Mouse (Mus musculus): Measurements from ENCODE around the gene Zfp704.
A peak's percentile ranks its signal among the peaks of the same experiment; 100 is the strongest.

Zfp704 gene

DNA sequence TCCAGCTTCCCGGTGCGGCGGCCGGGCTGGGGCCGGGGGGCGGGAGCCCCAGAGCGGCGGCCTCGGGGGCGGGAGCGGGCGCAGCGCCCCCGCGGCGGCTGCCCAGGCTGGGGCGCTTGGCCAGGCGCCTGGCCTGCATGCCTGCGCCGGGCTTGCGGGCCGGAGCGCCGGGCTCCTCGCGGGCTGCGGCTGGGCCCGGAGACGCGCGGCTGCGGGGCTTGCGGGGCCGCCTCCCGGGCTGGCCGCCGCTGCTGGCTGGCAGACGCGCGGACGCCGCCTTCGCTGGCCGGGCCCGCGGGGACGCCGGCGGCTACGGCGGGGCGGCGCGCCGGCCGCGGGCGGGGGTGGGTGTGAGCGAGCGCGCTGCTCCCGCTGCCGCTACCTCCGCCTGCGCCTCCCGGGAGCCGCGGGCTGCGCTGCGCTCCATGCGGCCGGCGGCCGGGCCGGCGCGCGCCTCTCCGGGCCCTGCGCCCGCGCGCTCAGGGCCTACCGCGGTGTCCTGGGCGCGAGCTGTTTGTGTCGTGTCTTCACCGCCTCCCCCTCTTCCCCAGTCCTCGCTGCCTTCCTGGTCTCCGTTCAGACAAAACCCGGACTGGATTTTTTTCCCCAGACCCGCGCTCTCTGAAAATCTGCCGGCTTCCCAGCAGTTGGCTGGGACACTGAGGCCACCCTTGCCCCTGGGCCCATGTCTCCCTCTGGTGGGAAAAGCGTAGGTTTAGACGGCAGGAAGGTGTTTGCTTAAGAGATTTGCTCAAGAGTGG is at the start of gene Zfp704:
Zfp704 (minus strand) TSS at position 505 of the 761 bp plus-strand sequence.
- DNase-seq = peak; percentile 86

- no peak for DNase-seq
Observed at GRCm38 (mm10) chr3:9633036-9634005, 23.4 kb upstream of the Zfp704 start.

DNA sequence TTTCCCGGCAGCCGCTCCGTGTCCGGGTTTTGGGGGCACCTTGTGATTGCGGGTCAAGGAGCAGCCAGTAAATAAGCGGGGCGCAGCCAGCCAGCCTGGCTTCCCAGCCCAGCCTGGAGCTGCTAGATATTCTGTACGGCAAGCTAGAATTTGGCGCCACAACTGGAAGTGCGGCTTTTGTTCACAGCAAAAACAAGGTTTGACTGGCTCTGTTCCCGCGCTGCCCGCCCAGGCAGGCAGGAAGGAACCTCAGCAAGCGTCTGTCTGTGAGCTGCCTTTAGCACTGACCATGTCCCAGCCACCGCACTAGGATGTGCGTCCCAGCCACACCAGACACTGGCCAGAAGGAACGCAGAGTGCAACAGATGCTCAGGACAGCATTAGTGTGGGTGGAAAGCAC is 20.1 kb upstream of the Zfp704 start:
- DNase-seq = peak; percentile 56

DNA sequence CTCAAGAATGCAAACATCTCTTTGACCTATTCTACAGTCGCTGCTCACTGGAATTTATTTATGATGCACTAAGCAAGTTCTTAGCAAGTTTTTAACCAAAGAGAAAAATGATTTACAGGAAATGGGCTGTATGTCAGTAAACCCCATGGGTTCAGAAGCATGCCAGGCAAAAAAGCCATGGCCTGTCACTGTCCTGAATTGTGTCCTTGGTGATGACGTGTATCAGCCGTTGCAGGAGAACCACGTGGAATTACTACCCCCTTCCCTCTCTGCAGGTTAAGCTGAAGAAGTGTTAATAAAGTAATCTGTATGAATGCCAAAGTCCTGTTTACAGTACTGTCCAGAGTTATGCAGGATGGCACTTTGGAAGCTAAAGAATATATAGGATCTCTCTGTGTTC is 18.2 kb upstream of the Zfp704 start:
- DNase-seq = no peak

GRCm38 (mm10) chr3:9626149-9626548 is 16.3 kb upstream of the Zfp704 start:
- no peak for DNase-seq

DNA sequence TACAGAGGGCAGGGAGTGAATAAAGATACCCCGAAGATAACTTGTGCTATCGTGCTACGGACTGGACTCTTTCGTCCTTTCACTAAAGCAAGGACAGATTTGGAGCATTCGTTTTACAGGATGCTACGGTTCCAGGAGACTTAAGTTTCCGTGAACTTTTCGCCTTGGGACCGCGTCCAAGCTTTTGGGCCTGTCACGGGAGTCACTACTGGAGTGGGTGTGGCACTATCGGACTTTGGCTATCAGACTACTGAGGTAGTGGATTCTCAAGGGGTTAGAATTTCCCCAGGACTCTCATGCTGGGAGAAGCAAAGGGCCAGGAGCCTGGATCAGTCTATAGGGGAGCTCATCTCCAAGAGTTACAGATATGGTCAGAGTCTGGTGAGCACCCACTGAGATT is 10.7 kb upstream of the Zfp704 start:
- DNase-seq = no peak

DNA sequence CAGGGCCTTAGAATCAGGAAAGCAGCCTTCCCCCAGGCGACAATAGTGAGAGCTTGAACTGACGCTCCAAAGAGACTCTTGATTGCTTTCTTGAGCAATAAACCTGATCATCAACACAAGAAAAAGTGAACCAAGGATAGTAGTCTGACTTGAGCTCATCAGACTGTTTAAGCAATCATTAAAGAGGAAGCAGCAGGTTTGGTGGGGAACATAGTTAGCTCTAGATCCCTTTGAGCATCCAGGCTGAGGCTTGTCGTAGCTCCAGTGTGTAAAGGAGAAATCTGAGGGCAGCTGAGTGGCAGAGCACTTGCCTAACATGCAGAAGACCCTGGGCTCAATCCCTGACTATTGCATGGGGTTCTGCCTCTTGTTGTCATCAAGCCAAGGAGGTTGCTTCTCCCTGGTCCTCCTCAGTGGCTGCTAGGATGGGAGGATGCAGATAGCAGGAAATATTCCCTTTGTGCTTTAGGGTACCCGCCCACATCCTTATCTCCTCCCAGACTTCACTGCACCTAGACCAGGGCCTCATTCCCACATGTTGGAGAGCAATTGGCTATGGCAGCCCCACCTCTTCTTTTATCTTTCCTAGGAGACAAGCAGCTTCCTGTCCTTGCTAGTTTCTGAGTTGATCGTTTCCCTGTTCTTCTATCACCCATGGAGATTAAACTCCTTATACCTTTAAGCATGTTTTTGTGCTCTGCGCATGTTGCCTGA is 9.8 kb upstream of the Zfp704 start:
- no peak for DNase-seq

- no peak for DNase-seq
Observed at GRCm38 (mm10) chr3:9617101-9617500, 7.2 kb upstream of the Zfp704 start.

DNA sequence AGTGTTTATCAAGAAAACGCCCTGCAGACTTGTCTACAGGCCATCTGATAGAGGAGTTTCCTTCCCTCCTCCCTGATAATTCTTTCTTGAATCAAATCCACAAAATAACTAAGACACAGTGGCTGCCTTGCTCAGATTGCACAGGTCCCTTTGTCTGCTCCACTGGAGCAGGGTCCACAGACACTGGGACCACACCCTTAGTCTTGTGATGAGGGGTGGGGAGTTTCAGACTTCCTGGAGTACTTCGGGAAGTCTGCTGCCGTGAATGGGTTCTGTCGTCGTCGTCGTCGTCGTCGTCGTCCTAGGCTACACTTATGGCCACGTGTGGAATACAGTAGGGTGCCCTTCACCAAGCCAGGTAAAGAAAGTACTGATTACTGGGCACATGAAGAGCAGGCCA is 4.8 kb upstream of the Zfp704 start:
- no peak for DNase-seq

GRCm38 (mm10) chr3:9614011-9614410 is 4.1 kb upstream of the Zfp704 start:
- no peak for DNase-seq

DNA sequence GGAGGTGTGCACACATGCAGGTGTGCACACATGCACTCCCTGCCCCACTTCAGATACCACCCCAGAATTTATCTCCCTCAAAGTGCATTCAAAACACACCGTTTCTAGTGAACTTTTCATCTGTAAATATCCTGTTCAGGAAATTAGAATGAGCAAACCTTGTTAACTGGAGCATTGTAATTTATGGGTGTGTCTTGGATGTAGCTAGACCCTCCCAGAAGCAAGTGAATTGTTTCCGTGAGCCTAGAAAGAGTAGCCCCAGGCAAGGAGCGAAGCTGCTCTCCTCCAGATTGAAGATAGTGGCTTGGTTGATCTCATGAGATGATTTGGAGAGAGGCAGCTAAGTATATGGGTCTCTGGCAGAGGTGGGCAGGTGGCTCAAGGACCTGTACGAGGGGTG is 1.3 kb upstream of the Zfp704 start:
- DNase-seq = no peak

GRCm38 (mm10) chr3:9610426-9610825 is 541 bp upstream of the Zfp704 start:
- DNase-seq = no peak

DNA sequence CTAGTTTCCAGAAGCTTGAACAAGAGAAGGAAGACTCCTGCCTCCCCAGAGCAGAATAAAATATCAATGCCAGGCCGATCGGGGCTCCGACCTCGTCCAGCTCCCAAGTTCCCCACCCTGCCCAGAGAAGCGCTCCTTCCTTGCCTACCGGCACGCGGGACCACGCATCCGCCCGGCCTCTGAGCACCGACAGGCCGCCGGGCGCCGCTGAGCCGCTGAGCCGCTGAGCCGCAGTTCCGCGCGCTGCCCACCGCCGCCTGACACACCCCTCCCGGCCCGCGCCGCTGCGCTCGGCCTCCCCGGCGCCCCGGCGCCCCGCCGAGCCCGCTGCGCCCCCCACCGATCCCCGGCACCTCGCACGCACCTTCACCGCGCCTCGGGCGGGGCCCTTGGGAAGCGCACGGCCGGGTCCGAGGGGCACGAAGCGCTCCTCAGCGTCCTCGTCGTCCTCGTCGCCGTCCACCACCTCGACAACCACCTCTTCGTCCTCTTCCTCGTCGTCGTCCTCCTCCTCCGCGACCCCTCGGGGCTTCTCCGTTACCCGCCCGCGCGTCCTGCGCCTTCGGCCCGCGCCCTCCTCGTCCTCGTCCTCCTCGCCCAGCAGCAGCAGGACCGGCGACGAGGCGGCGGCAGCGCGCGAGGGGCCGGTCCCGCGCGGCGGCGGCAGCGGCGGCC is 842 bp downstream of the Zfp704 start:
- peak; percentile 42 for DNase-seq

GRCm38 (mm10) chr3:9608441-9608905 is 1.4 kb downstream of the Zfp704 start:
- DNase-seq = peak; percentile 33

GRCm38 (mm10) chr3:9607686-9608085 is 2.2 kb downstream of the Zfp704 start:
- no peak for DNase-seq

DNA sequence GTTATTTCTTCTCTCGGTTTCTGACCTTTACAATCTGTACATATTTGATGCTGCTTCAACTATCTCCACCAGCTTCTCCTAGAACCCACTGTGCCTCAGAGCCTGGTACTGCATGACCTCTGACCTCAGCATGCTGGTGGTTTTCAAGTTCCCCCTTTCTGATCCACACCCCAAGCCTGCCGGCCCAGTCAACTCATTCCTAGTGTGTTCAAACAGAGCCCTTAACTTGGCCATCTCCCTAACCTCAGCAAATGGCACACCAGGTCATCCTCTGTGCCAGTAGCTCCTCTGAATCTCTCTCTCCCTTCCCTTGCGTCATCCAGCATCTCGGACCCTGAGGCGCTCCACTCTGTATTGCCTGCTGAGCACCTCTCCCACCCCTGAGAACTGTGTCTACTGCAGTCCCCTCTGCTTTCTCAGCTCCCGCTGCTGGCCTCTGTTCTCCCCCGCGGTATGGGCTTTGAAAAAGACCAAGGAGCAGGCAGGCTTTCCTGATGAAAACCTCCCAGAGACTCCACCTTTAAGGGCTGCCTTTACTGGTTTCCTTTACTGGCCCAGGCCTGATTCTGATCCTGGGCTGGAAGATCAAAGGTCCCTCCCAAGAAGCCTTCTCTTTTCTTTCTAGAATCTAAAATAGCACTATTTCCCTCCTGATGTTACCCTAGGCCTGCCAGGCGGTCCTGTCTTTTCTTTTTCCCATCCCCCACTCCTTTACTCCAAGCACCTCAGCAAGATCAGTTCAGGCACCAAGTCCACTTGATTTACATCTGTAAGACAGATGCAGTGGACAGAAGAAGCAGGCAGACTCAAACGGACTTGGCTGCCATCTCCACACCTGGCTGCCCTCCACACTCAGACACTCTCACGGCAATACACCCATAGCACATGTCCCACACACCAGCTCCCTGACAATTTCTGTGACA is 3.8 kb downstream of the Zfp704 start:
- no peak for DNase-seq

DNA sequence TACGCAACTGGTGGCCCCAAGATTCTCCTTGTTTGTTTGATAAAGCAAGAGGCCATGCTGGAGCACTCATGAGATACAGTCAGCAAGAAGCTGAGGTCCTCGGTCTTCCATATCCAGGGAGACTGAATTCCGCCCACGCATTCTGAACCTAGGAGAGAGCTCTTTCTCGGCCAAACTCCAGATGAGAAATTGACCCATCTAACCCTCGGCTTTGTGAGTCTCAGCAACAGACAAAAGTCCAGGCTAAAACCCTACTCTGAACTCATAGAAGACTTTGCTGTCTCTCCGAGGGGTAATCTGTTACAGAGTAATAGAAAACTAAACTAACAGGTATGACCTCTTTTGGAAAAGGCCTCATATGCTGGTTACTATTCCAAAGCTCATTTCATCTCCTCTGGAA is 4.9 kb downstream of the Zfp704 start:
- DNase-seq = no peak

DNA sequence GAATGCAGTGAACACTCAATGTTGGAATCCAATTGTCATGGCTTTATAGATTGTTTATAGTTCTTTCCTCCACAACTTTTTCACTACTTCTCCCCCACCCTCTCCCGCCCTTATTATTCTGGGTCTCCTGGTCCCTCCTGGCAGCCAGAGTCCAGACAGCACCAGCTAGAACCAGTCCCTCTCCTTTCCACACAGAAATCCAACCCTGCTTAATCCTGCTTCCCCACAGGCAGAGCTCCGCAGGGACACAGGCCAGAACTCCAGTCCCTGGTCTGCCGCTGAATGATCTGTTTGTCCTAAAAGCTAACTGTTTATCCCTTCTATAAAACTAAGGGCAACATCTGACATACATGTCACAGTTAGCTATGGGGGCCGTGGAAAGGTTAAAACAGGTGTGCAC is 6.0 kb downstream of the Zfp704 start:
- DNase-seq = no peak

- no peak for DNase-seq
Observed at GRCm38 (mm10) chr3:9600577-9600976, 9.3 kb downstream of the Zfp704 start.

DNA sequence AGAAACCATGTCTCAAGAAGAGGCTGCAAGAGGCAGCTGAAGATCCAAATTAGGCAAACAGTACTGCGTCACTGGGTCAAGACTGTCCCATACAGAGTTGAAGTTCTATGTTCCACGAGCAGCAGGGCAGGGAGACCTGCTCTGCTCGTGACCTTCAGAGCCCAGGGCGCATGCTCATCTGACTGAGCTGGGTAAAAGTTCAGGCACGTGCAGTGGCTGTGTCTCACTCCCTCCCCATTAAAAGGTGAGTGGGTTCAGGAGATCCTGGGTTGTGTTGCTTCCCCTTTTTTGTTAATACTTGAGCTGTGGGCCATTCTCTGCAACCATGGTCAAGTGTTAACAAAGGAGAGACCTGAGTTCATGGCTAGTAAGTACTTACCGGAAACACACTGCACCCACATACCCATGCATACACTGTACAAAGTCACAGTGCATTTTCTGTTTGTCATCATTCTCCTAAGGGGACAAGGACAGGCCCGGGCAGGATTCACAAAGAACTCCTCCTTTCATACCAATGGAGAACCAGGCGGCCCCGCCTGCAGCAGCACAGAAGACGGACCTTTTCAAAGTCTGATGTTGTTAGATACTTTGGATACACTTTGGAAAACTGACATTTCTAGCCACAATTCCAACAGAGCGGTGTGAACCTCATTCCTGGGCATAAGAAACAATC is 10.0 kb downstream of the Zfp704 start:
- DNase-seq = no peak

DNA sequence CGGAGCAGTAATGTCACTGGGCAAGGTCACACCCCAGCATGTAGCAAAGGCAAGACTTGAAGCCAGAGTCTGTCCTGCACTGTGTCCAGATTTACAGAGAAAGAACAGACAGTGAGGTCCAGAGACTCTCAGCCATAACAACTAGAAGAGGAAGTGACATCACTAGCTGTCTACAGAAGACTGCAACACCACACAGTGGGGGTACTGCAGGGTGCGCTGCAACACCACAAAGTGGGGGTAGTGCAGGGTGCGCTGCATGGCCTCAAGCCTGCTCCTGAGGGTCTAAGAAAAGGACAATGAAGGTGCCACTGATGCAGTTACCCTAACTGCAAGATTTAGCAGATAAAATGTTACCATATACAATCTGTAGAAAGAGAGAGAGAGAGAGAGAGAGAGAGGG is 11.8 kb downstream of the Zfp704 start:
- no peak for DNase-seq

All from right cerebral cortex, adult 18-20 months (tissue).